Mouse (Mus musculus) frontal cortex, postnatal 14 days (tissue): ENCODE measurements around the gene Gbf1.
"Not testable (repeated sequence)": the region's sequence is repeated elsewhere in the genome, so short reads cannot be mapped to it uniquely, and the experiment has no call there.

Experiments used
- DNase-seq, 2 experiments: peaks; one replicate each; pipeline ENCODE4 v3.0.0; 2022; ENCODE audit warnings: low spot score in 2 of 2

Gbf1 gene

DNA sequence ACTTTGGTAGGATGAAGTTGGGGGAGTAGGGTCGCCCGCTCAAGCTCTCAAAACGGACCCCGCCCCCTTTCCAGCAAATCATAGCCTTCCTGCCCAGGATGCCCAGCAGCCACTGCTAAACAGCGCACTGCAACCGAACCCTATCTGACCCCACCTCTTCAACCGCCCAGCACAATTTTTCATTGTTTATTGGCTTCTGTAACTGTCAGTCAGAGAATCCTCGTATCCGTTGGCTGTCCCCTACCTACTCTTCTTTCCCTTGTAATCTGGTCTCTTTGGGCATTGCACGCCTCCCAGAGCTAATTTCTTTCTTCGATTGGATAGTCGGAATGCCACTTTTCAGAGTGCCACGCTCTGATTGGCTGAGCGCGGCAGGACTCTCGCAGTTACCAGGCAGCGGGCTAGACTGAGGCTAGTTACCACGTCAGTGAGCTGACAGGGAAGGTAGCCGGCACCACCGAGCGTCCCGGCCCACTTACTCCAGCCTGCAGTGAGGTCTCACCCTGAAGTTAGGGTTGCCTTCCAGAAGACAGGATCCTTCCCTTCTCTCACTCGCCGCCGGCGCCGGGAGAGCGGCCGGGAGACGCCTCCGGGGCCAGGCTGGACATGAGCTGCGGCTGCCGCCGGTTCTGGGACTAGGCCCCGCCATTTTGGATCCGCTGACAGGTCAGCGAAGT is at the start of gene Gbf1:
Gene Gbf1, plus strand, starts transcription at position 383 of the 677 bp plus-strand sequence.
- DNase-seq, result peak; percentile 92 to 96

DNA sequence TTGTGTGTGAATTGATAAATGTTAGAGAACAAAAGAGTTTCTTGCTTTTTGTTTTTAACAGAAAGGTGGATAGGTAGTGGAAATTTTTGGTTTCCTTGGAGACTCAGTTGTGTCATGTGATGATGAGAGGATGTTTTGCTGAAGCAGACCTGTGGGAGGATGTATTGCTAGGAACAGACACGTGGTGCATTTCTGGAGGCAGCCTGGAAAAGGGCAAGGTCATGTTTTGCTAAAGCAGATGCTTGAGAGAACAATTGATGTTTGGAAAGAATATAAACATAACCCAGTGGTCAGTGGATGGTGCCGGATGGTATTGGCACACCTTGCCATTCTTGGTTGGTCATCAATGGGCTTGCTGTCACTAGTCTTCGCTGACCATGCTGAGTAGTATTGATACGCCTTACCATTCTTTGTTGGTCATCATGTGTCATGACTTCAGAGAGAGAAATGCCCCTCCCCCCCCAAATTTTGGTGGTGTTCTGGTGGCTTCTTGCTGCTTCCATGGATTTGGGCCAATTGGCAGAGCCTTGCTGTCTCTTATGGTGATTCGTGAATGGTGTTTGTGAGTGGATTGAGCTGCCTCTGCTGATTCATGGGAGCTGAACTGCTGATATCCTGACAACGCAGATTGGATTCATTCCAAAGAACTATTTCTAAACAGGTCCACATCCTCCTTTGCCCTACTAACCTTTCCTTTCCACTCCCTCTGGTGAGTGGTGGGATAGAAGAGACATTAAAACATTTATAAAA is 48.7 kb upstream of the Gbf1 start:
- DNase-seq, result no peak

DNA sequence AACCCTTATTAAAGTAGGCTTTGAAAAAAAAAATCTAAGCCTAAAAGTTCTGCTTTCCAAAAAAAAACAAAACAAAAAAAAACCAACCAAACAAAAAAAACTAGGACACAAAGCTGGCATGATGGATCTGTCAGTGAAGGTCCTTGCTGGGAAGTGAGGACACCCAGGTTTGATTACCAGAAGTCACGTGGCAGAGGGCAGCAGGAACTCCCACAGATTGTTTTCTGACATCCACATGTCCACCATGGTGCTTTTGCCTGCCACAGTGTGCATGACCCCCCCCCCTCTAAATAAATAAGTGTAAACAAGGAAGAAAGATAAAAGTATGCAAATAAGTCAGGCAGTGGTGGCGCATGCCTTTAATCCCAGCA is 48.1 kb upstream of the Gbf1 start:
- no peak for DNase-seq

DNA sequence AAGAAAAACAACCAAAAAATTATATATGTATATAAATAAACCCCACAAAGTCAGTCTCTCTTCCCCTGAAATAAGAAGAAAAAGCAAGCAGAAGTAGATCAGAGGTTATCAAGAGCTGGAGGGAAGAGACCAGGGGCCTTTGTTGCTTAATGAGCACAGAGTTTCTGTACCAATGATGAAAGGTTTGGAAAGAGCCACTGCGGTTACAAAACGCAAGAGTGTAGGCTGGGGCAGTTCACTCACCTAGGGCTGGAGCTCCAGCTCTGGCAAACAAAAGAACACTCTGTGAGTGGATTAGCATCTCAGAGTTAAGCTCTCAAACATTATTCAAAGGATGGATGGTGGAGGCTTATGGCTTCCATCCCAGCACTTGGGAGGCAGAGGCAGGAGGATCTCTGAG is 42.1 kb upstream of the Gbf1 start:
- no peak for DNase-seq

DNA sequence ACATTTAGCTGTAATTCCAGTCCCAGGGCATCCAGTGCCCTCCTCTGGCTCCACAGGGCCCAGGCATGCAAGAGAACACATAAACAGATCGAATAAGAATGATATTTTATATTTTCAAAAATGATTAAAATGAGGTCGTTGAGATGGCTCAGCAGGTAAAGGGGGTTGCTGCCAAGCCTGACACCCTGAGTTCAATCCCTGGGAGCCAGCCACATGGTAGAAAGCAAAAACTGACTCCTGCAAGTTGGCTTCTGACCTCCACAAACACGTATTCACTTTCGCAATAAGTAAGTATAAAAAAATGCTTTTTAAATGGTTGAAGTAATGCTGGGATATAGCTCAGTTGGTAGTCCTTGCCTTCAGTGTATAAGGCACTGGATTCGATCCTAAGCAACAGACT is 41.5 kb upstream of the Gbf1 start:
- no peak for DNase-seq

DNA sequence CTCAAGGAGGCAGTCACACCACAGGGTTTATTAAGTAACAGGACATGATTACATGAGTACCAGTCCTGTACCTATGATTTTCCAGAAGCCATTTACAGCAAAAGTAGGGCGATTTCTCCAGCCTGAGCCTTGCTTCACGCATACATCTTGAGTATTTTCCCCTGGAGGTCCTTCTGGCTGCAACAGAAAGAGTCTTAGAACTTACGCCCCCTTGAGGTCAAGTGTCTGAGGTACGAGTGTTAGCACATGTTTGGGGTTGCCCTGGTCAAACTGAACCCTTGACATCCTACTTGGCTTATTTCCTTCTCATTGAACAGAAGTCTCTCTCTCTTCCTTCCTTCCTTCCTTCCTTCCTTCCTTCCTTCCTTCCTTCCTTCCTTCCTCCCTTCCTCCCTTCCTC is 37.7 kb upstream of the Gbf1 start:
- no peak for DNase-seq

DNA sequence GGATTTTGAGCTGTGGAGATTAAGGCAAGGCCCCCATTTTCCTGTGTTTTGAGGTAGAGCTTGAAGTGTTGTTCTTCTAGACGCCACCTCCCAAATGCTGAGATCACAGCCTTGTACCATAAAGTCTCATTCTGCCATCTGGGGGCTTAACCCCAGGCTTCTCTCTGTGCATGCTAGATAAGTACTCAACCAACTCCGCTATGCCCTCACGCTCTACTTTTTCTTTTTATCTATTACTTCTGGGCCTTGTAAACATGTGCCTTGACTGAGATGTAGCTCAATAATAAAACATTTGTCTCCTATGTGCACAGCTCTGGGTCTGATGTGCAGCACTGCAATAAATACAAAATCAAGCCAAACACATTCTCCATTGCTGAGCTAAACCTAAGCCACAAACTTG is 32.9 kb upstream of the Gbf1 start:
- no peak for DNase-seq

DNA sequence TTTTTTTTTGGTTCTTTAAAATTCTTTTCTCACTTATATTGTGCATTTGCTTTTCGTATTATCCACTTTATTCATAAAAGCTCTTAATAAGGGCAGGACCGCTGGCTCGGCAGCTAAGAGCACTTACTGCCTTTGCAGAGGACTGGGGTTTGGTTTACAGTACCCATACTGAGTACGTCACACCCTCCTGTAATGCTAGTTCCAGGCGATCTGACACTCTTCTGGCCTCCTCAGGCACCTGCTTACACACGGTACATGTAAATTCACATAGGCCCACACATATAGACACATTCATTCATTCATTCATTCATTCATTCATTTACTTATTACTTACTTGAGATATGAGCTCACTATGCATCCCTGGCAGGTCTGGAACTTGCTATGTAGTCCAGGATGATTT is 31.4 kb upstream of the Gbf1 start:
- DNase-seq, result no peak

DNA sequence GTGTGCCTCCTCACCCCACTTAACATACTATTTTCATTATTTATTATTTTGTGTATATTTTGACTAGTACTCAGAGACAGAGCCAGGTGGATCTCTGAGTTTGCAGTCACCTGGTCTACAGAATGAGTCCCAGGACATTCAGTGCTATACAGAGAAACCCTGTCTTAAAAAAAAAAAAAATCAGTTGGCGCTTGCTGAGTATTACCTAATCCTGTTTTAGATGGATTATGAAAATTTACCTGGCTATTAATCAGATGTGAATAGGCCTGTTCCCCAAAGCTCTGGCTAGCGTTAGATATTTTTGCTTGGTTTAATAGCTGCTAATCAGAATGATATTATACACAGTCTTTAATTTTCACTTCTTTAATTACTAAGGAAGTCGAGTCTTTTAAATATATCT is 28.4 kb upstream of the Gbf1 start:
- no peak for DNase-seq

DNA sequence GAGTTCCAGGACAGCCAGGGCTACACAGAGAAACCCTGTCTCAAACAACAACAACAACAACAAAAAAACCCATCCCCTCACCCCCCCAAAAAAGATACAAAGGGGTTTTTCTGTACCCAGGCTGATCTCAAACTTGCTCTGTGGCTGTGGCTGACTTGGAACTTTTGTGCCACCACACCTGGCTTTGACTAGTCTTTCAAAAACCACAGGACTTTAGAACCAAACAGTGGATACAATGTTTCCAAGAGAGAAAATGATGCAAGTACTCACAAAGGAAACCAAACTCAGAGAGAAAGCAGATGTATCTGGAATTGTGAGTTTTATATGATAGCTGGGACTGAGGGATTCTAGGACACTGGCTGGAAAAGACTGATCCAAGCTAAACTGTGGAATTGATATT is 27.7 kb upstream of the Gbf1 start:
- DNase-seq, result no peak

DNA sequence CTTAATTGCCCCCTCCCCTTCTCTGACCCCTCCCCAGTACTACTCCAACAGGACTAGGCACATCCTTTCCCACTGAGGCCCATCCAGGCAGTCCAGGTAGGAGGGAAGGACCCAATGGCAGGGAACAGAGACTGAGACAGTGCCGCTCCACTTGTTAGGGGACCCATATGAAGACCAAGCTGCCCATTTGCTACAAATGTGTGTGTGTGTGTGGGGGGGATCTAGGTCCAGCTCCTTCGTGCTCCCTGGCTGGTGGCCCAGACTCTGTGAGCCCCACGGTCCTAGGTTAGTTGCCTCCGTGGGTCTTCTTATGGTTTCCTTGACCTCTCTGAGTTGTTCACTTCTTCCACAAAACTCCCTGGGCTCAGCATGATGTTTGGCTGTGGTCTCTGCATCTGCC is 26.0 kb upstream of the Gbf1 start:
- no peak for DNase-seq

DNA sequence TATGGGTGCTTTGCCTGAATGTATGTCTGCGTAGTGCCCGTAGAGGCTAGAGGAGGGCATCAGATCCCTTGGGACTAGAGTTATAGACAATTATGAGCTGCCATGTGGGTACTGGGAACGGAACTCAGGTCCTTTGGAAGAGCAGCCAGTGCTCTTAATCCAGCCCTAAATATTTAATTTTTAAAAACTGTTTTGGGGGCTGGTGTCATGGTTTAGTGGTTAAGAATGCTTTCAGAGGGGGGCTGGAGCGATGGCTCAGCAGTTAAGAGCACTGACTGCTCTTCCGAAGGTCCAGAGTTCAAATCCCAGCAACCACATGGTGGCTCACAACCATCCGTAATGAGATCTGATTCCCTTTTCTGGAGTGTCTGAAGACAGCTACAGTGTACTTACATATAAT is 22.6 kb upstream of the Gbf1 start:
- not testable (repeated sequence) for DNase-seq

DNA sequence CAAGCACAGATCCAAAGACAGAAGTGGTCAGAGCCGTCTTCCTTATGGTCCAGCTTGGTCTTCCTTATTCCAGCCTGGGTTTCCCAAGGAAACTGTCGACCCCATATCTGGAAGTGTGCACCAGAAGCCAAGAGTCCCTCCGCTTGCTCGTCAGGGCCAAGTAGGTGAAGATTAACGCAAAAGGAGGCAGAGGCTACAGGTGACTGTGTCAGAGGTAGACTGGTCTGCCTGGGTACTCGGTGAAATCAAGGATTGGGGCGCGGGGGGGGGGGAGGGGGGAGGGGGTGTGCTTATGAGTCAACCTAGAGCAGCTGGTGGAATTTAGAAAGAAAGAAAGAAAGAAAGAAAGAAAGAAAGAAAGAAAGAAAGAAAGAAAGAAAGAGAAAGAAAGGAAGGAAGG is 21.0 kb upstream of the Gbf1 start:
- no peak for DNase-seq

DNA sequence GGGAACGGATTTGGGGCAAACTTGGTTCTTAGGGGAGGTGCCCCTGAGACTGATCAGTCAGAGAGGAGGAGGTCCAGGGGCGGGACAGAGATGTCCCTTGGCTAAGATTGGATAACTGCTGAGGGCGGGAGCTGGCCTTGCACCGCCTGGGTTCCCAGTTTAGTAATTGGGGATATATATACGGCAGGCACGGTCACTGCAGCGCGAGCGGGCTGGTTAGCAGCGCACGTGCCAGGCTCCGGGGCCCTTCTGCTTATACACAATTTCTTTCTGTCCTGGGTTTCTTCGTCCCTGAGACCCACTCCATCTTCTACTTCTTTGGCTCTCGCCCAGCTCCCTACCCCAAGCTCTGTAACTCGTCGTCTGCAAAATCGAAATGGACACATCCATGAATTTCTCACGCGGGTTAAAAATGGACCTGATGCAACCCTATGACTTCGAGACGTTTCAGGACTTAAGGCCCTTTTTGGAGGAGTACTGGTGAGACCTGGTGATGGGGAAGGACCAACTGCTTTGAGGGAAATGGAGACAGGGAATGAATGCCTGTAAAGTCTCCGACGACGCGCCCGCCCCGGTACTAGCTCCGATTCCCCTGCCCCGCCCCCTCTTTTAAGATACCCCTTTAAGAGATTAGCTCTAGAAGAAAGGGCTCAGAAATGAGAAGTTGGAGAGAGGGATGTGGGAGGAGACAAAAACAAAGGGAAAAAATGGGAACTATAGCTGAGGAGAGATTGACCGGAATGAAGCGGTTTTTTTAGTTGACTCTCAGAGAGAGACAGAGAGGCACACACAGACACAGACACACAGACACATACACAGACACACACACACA is 20.4 kb upstream of the Gbf1 start, which contains the start of gene Elovl3:
Gene Elovl3, plus strand, starts transcription at position 204 of the 832 bp plus-strand sequence.
- DNase-seq, result no peak

DNA sequence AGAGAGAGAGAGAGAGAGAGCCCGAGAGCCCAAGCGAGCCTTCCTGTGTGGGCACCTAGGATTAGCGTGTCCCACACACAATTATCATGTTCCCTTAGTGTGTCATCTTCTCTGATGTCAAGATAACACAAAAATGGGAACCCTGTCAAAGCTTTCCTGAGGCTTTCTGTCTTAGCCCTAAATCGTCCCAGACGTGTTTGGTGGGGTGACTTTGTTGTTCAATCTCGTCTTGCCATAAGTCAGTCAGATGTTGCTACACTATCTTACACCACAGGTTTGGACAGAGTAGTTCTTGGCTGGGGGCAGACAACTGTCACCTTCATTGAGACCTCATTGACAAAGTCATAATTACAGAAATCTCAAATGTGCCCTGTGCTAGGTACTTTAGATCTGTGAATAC is 19.7 kb upstream of the Gbf1 start:
- no peak for DNase-seq

DNA sequence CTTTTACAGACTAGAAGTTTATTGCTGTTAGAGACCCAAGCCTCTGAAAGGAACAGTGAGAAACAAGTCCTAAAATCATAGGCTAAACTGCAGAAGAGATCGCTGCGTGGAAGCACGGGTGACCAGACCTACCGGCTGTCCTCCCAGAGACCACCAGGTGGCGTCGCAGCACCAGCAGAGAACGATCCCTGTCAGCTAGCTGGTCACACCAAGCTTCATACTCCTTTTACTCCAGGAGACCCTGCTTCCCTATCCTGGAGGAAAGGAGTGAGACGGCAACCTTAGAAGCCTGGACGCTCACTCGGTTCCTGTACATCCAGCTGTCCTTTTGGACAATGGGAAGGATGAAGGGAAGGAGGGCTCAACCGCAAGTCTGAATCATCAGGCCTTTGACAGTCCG is 17.0 kb upstream of the Gbf1 start:
- peak; percentile 77 to 92 for DNase-seq

DNA sequence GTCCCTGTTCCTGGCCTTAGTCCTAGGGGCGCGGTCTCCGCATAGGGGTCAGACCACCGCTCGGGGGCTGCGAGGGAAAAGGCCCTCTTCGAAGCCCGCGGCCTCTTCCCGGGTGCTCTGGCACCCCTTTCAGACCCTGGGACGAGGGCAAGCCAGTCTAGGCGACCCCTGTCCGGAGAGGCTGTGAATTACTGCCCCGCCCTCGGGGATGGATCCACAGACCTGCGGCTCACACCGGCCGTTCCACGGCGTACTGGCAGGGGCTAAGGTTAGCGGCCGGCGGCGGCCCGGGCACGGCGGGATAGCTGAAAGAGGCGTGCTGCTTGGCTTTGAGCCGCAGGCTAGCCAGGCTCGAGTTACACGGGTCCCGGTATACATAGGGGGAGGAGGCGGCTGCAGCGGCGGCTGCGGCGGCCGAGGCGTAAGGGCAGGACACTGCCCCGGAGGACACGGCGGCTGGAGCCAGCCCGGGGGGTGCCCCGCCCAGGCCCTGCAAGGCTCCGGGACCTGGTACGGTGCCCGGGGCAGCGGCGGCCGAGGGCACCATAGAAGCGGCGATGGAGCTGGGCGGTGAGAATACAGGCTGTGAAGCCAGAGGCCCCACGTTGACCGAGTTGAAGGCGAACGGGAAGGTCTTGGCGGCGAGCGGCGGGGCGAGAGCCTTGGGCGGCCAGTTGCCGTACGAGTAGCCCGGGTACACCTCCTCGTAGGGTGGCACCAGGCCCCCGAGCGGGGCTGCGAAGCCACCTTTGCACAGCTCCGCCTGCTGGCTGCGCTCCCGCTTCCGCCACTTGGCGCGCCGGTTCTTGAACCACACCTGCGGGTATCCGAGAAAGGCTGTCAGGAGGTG is 16.3 kb upstream of the Gbf1 start:
- peak in 1 of 2 experiments; percentile 11 for DNase-seq

DNA sequence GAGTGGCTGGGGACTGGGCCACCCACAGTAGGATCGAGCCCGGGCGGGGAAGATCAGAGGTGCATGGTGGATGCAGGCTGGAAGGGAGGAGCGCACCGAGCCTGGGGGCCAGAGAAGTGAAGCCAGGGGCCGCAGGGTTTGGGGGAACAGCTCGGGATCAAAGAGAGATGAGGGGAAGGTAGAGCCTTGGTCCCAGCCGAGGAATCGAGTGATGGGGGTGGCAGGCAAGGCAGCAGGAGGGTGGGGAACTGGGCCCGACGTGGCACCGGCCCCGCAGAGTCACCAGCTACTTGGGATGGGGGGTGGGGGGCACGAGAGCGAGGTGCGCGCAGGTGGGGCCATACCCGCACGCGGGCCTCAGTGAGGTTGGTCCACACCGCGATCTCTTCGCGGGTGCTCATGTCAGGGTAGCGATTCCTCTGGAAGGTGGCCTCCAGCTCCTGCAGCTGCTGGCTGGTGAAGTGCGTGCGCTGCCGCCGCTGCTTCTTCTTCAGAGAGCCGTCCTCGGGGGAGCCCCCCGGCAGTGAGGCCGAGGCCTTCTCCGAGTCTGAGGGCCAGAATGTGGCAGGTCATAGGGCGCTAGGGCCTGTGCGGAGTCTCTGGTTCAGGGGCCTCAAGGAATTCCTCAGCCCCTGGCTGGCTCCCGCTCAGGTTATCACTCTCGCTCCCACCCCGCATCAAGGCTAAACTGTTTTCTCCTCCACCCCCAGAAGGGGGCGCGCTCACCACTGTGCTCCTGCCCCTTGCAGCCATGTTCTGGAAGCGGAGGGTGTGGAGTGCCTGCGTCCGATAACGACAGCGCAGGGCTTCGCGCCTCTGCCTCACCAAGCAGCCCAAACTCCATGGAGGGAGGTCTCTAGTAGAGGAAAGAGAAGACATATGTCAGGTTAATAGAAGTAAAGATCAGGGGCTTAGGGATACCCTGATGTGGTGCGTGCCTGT is 15.4 kb upstream of the Gbf1 start:
- peak; percentile 16 to 42 for DNase-seq

DNA sequence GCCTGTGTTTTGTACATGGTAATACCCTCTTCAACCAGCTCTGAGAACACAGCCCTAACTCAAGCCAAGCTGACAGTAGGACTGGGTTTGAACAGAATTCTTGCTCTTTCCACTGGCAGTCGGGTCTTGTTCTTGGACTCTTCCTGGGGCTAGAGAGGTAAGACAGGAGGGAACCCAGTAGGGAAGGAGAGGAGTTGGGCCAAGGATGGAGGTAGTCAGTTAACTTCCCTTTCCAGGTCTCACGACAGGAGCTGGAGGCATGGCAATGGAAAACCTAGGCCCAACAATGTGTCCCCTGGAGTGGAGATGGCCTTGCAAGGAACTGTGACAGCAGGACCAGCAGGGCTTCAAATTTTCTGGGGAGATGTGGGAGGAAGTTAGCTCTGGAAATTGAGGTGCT is 12.0 kb upstream of the Gbf1 start:
- DNase-seq, result no peak

DNA sequence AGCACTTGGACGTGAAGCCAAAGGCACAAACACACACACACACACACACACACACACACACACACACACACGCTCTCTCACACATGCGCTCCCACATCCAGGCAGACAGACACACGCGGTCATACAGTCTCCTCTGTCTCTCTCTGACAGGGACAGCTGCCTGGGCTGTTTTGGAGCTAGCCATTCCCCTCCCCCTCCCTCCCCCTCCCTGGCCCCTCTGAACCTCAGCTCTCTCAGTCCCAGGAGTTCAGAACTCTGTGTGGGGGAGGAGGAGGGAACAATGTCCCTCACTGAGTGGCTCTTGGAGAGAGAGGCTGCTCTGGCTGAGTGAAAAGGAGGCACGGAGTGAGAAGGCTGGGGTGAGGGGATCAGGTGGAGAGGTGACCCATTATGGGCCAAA is 11.2 kb upstream of the Gbf1 start:
- no peak for DNase-seq
